Mouse (Mus musculus) thymus, adult 2 months (tissue): ENCODE data around the gene Fam53b. TPM values are rescaled to one million over a fixed set of nuclear protein-coding genes. Genes with fewer than 3 reads are reported as not detected.

Experiments used
- DNase-seq: peaks from one replicate; pipeline ENCODE4 v3.0.0; 2021
- H3K27ac ChIP-seq: fragments of 200-500 bp; 2 replicates; pipeline ENCODE4 v1.5.1; 2012; ENCODE audit warnings: low read length, control low read depth; ENCODE audit not compliant: control insufficient read depth, insufficient read depth
- H3K27me3 ChIP-seq: fragments of 200-500 bp; 2 replicates; pipeline ENCODE4 v1.6.1; 2012; ENCODE audit warnings: mild to moderate bottlenecking, low read length, moderate library complexity, mixed read lengths; ENCODE audit not compliant: control insufficient read depth, insufficient read depth
- H3K36me3 ChIP-seq: fragments of 200-500 bp; 2 replicates; pipeline ENCODE4 v1.6.1; 2012; ENCODE audit warnings: mild to moderate bottlenecking, low read length, moderate library complexity; ENCODE audit not compliant: control insufficient read depth, insufficient read depth
- H3K4me1 ChIP-seq: fragments of 200-500 bp; replicated peaks from 2 replicates; pipeline ENCODE4 v1.6.1; 2012; ENCODE audit warnings: low read length; ENCODE audit not compliant: control insufficient read depth, insufficient read depth
- H3K4me3 ChIP-seq: fragments of 200-500 bp; 2 replicates; pipeline ENCODE4 v1.5.1; 2012; ENCODE audit warnings: mild to moderate bottlenecking, low read length, control low read depth, moderate library complexity; ENCODE audit not compliant: control insufficient read depth, insufficient read depth
- CTCF ChIP-seq: fragments of 200-500 bp; IDR thresholded peaks from 2 replicates; pipeline ENCODE4 v1.5.1; 2012; ENCODE audit warnings: mild to moderate bottlenecking, control low read depth, low read length, moderate library complexity, borderline replicate concordance; ENCODE audit not compliant: control insufficient read depth, poor library complexity, insufficient read depth; ENCODE audit errors: extremely low read depth
- POLR2A ChIP-seq: fragments of 200-500 bp; IDR thresholded peaks from 2 replicates; pipeline ENCODE4 v1.6.1; 2012; ENCODE audit warnings: mild to moderate bottlenecking, low read length, control low read depth, moderate library complexity; ENCODE audit not compliant: control insufficient read depth, poor library complexity, insufficient read depth; ENCODE audit errors: extremely low read depth
- WGBS: fragments of 180-500 bp; shearing (Covaris S2); methylation state at CpG from one replicate; pipeline ENCODE4 v1.1.7; 2018; 5-methylcytosine and 5-hydroxymethylcytosine counted together
- polyA plus RNA-seq: library from polyadenylated mRNA; depleted of rRNA; stranded (reverse); fragments of >200 nt; gene quantifications from 2 replicates; pipeline ENCODE4 v1.2.3, GENCODE M21; 2012

Gene Fam53b
- polyA plus RNA-seq, 1 experiment, result 104 TPM

DNA sequence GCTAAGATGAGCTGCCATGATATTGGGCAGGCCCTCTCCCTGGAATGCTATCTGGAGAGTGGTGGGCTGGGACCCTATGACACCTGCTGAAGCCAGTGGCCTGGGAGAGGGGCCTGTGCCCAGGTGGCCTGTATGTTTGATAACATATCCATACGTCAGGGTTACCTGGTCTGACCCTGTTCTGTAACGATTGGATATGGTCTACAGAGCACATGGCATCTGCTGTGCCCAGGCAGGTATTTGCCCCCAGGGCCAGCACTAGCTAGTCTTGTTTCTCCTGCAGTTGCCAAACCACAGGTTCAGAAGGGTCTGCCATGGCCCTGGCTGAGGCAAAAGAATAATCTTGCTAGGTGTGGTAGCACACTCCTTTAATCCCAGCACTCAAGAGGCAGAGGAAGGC is 120.1 kb downstream of the Fam53b start:
- 88% methylated on average over 2 of the region's 2 CpGs for WGBS
- DNase-seq, result no peak
- TF ChIP-seq CTCF (no peak), POLR2A (no peak)
- Histone ChIP-seq H3K27me3 (no peaks in the 10 kb centered on the region), H3K4me1 (peaks cover 10% of the 10 kb centered on the region; the same call in 1 of the 2 replicates), H3K4me3 (no peak overlapping the region), H3K36me3 (no peaks in the 10 kb centered on the region), H3K27ac (no peak overlapping the region)

DNA sequence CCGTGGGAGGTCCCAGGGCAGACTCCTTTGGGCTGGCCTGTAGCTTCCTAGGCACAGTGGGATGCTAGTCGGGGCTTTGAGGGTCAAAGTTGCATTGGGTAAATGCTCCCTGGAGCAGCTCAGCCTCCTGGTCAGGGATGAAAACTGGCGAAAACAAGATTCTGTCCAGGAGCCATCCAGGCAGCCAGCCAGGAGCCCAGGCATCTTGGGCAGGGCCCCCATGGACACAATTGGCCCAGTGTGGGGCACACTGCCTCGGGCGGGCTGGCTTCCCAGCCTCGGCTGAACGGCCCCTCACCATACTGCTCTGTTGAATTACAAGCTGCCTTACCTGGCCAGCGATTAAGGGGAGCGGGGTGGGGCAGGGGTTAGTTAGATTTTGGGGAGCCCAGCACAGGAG is 121.0 kb downstream of the Fam53b start:
- Histone ChIP-seq H3K4me1 (peaks cover 7% of the 10 kb centered on the region; the same call in 1 of the 2 replicates), H3K36me3 (no peaks in the 10 kb centered on the region), H3K4me3 (no peak overlapping the region), H3K27me3 (no peaks in the 10 kb centered on the region), H3K27ac (no peak overlapping the region)
- WGBS, result 95% methylated on average over 9 of the region's 9 CpGs
- TF ChIP-seq POLR2A (no peak), CTCF (no peak)
- no peak for DNase-seq

DNA sequence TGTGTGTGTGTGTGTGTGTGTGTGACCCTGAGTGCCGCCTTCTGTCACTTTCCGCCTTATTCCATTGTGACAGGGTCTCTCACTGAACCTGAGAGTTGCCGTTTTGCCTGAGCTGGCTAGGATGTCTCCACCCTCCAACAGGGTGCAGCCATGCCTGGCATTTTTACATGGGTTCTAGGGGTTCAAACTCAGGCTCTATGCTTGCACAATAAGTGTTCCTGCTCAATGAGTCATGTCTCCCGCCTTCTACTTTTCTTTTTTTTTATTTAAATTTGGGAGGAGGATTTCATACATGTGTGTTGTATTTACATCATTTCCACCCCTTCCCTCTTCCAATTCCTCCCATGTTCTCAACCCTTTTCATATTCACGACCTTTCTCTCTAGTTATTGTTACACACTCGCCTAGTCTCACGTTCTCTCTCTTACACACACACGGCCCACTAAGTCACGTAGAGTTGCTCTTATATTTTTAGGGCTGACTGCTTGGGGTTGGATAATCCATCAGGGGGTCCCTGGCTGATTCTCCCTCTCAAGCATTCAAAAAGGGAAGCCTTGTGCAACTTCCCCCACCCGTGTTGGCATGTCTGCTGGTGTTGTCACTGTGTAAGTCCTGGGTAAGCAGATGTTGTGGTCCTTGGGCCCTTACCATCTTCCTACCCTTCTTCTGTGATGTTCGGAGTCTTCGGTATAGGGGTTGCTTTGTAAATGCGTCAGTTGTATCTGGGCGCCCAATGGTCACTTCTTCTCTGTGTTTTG is 122.8 kb downstream of the Fam53b start:
- peaks cover 13% of the 10 kb centered on the region for H3K4me1 ChIP-seq
- TF ChIP-seq POLR2A, result no peak
- TF ChIP-seq CTCF, result no peak
- 90% methylated on average over 14 of the region's 14 CpGs for WGBS
- no peak for DNase-seq
- H3K27ac ChIP-seq, result no peak overlapping the region
- H3K4me3 ChIP-seq, result no peak overlapping the region
- no peaks in the 10 kb centered on the region for H3K36me3 ChIP-seq
- H3K27me3 ChIP-seq, result no peaks in the 10 kb centered on the region

GRCm38 (mm10) chr7:132689722-132690121 is 124.0 kb downstream of the Fam53b start:
- no peak overlapping the region for H3K27ac ChIP-seq
- H3K36me3 ChIP-seq, result no peaks in the 10 kb centered on the region
- peaks cover 13% of the 10 kb centered on the region for H3K4me1 ChIP-seq
- H3K4me3 ChIP-seq, result no peak overlapping the region
- TF ChIP-seq POLR2A (no peak), CTCF (no peak)
- WGBS, result 60% methylated on average over 5 of the region's 5 CpGs
- DNase-seq, result no peak
- no peaks in the 10 kb centered on the region for H3K27me3 ChIP-seq

- H3K36me3 ChIP-seq, result no peaks in the 10 kb centered on the region
- TF ChIP-seq CTCF (no peak), POLR2A (no peak)
- no peak overlapping the region for H3K4me3 ChIP-seq
- no peaks in the 10 kb centered on the region for H3K27me3 ChIP-seq
- 78% methylated on average over 5 of the region's 5 CpGs for WGBS
- DNase-seq, result no peak
- H3K4me1 ChIP-seq, result peaks cover 13% of the 10 kb centered on the region
- H3K27ac ChIP-seq, result no peak overlapping the region
Measured at GRCm38 (mm10) chr7:132688721-132689120, 125.0 kb downstream of the Fam53b start.

DNA sequence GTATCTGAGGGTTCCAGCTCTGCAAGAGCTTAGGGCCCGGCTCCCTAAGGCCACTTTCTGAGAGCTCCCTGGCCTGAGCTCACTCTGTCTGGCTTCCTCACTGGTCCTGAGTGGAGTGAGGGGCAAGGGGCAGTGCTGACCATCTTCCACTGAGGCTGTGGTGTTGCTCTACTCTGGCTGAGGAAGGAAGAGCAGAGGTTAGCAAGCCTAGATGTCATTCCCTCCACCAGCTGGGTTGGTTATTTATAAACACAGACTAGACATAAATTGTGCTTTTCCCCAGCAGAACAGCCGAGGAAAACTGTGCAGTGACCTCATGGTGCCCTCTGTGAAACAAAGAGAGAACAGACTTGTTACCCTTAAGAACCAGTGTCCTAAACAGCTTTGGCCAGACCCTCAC is 125.8 kb downstream of the Fam53b start:
- no peak overlapping the region for H3K27ac ChIP-seq

DNA sequence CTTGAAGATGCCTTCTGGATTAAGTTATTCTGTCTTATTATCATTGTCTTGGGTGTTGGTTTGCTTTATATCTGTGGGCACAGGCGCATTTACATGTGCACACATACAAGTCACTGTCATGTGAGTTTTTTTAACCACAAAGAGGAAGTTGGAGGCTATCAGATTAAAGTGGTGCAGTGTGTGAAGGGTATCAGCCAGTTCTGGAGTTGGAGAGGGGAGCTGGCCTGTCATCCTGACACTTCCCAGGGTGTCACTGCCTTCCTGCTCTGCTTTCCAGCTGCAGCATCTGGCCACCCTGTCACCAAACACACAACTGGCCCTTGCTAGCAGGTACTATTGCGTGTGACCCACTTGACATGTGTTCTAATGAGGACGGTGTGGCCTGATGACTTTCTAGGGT is 127.2 kb downstream of the Fam53b start:
- no peaks in the 10 kb centered on the region for H3K36me3 ChIP-seq
- no peak for TF ChIP-seq CTCF
- no peak for TF ChIP-seq POLR2A
- peaks cover 13% of the 10 kb centered on the region for H3K4me1 ChIP-seq
- WGBS, result 8% methylated on average over 3 of the region's 3 CpGs
- H3K4me3 ChIP-seq, result no peak overlapping the region
- no peaks in the 10 kb centered on the region for H3K27me3 ChIP-seq
- no peak overlapping the region for H3K27ac ChIP-seq
- DNase-seq, result no peak

More for the DNA sequence above, 125.8 kb downstream of the Fam53b start:
- Histone ChIP-seq H3K36me3 (no peaks in the 10 kb centered on the region), H3K27me3 (no peaks in the 10 kb centered on the region), H3K4me1 (peaks cover 13% of the 10 kb centered on the region), H3K4me3 (no peak overlapping the region)
- WGBS, result 78% methylated on average over 2 of the region's 2 CpGs
- TF ChIP-seq CTCF (no peak), POLR2A (no peak)
- DNase-seq, result no peak
